ENCODE assay signal across 8 mouse cellular contexts in genomic region chr19:4927904-4928531, GRCm38 (mm10). TPM values are rescaled to one million over a fixed set of nuclear protein-coding genes. Genes with fewer than 3 reads are reported as not detected.
DNase-seq lines count a peak whose midpoint lies in the region; ATAC-seq and TF ChIP-seq lines count a peak whose summit lies in the region.

Dpp3 (minus strand) TSS chr19:4928287.

- no peak for TF ChIP-seq CTCF in kidney, postnatal 0 days (IDR thresholded peaks at IDR 0.05; ENCODE audit: low read depth)

- peaks cover 23% of the 10 kb centered on the region for H3K36me3 ChIP-seq in heart, embryonic 12.5 days
- peaks cover 16% of the 10 kb centered on the region for H3K36me3 ChIP-seq in kidney, postnatal 0 days (ENCODE audit: insufficient read depth, low read length)
- H3K36me3 ChIP-seq in liver, embryonic 11.5 days (ENCODE audit: control insufficient read depth, insufficient read depth, low read length): peaks cover 18% of the 10 kb centered on the region
- peaks cover 13% of the 10 kb centered on the region for H3K36me3 ChIP-seq in stomach, embryonic 14.5 days (ENCODE audit: control insufficient read depth, insufficient read depth, low read length)

- H3K4me3 ChIP-seq in heart, embryonic 12.5 days: peak within 1 kb of the TSS; percentile 70
- H3K4me3 ChIP-seq in kidney, postnatal 0 days (replicated peaks; ENCODE audit: low read depth, low read length): peak within 1 kb of the TSS; percentile 61
- peak within 1 kb of the TSS; percentile 71 for H3K4me3 ChIP-seq in liver, embryonic 11.5 days (ENCODE audit: low read depth, low read length)
- H3K4me3 ChIP-seq in stomach, embryonic 14.5 days (ENCODE audit: low read depth, low read length): peak within 1 kb of the TSS; percentile 59

- peaks cover 9% of the 10 kb centered on the region; the same call in 1 of the 2 replicates for H3K27me3 ChIP-seq in heart, embryonic 12.5 days (replicated peaks)
- H3K27me3 ChIP-seq in kidney, postnatal 0 days (ENCODE audit: insufficient read depth, low read length): no peaks in the 10 kb centered on the region
- no peaks in the 10 kb centered on the region for H3K27me3 ChIP-seq in liver, embryonic 11.5 days (replicated peaks; ENCODE audit: control insufficient read depth, insufficient read depth, low read length)
- no peaks in the 10 kb centered on the region for H3K27me3 ChIP-seq in stomach, embryonic 14.5 days (ENCODE audit: control insufficient read depth, insufficient read depth, low read length)

- no peaks in the 10 kb centered on the region for H3K9me3 ChIP-seq in heart, embryonic 12.5 days (replicated peaks)
- H3K9me3 ChIP-seq in kidney, postnatal 0 days (replicated peaks; ENCODE audit: low read length): no peaks in the 10 kb centered on the region
- no peaks in the 10 kb centered on the region for H3K9me3 ChIP-seq in liver, embryonic 11.5 days (ENCODE audit: control insufficient read depth, low read length)
- no peaks in the 10 kb centered on the region for H3K9me3 ChIP-seq in stomach, embryonic 14.5 days (ENCODE audit: control insufficient read depth, low read depth, low read length)

- peak within 1 kb of the TSS; percentile 12; the same call in 1 of the 2 replicates for H3K27ac ChIP-seq in heart, embryonic 12.5 days (ENCODE audit: poor library complexity, severe bottlenecking)
- peak within 1 kb of the TSS; percentile 78 for H3K27ac ChIP-seq in kidney, postnatal 0 days
- H3K27ac ChIP-seq in liver, embryonic 11.5 days (ENCODE audit: low read depth, low read length): 0 out of 2 replicates have a peak within 1 kb of the TSS, but pooled peaks have one; percentile 29
- peak within 1 kb of the TSS; percentile 82 for H3K27ac ChIP-seq in stomach, embryonic 14.5 days (ENCODE audit: low read length)

- H3K4me2 ChIP-seq in heart, embryonic 12.5 days: peak within 1 kb of the TSS; percentile 71
- H3K4me2 ChIP-seq in kidney, postnatal 0 days (ENCODE audit: low read length): peak within 1 kb of the TSS; percentile 68
- H3K4me2 ChIP-seq in liver, embryonic 11.5 days: peak within 1 kb of the TSS; percentile 81
- H3K4me2 ChIP-seq in stomach, embryonic 14.5 days (replicated peaks; ENCODE audit: low read depth, low read length): peak within 1 kb of the TSS; percentile 80

- H3K4me1 ChIP-seq in heart, embryonic 12.5 days (replicated peaks): peaks cover 17% of the 10 kb centered on the region
- peaks cover 9% of the 10 kb centered on the region for H3K4me1 ChIP-seq in kidney, postnatal 0 days (replicated peaks; ENCODE audit: insufficient read depth, low read length)
- H3K4me1 ChIP-seq in liver, embryonic 11.5 days (replicated peaks; ENCODE audit: control insufficient read depth, insufficient read depth, low read length): peaks cover 12% of the 10 kb centered on the region
- H3K4me1 ChIP-seq in stomach, embryonic 14.5 days (ENCODE audit: control insufficient read depth, insufficient read depth, low read length): peaks cover 16% of the 10 kb centered on the region

- H3K9ac ChIP-seq in heart, embryonic 12.5 days: peak within 1 kb of the TSS; percentile 75
- peak within 1 kb of the TSS; percentile 58; the same call in 1 of the 2 replicates for H3K9ac ChIP-seq in kidney, postnatal 0 days (ENCODE audit: low read depth, low read length)
- H3K9ac ChIP-seq in liver, embryonic 11.5 days (ENCODE audit: low read depth, low read length): peak within 1 kb of the TSS; percentile 57
- H3K9ac ChIP-seq in stomach, embryonic 14.5 days (replicated peaks; ENCODE audit: low read depth, low read length): peak within 1 kb of the TSS; percentile 53

- peak; percentile 99 for ATAC-seq in erythroid progenitor cell, adult 5-6 weeks (replicated peaks; ENCODE audit: low FRiP score, poor library complexity, severe bottlenecking)
- ATAC-seq in heart, embryonic 12.5 days (ENCODE audit: insufficient number of reproducible peaks, low FRiP score): peak; percentile 98
- peak; percentile 97 for ATAC-seq in kidney, postnatal 0 days (replicated peaks; ENCODE audit: low FRiP score, low read depth)
- ATAC-seq in liver, embryonic 11.5 days (replicated peaks; ENCODE audit: low FRiP score): peak; percentile 99
- ATAC-seq in stomach, embryonic 14.5 days (ENCODE audit: insufficient number of reproducible peaks, insufficient read depth, low FRiP score, low read depth): peak; percentile 99

- WGBS in heart, embryonic 12.5 days: 1% methylated on average over 32 of the region's 32 CpGs
- WGBS in kidney, postnatal 0 days: under 1% methylated on average over 32 of the region's 32 CpGs
- under 1% methylated on average over 32 of the region's 32 CpGs for WGBS in liver, embryonic 11.5 days
- WGBS in stomach, embryonic 14.5 days: under 1% methylated on average over 32 of the region's 32 CpGs

- peak; percentile 96 for DNase-seq in CD4-positive helper T cell, adult 2 months (ENCODE audit: low read depth, low spot score)
- DNase-seq in brain, embryonic 18.5 days (ENCODE audit: low read depth, low spot score): peak; percentile 93
- DNase-seq in kidney, postnatal 0 days (ENCODE audit: low spot score): peak; percentile 100
- peak; percentile 99 for DNase-seq in liver, embryonic 11.5 days (ENCODE audit: low spot score)
- DNase-seq in naive thymus-derived CD4-positive, alpha-beta T cell, adult 2 months (ENCODE audit: low read depth): peak; percentile 96

RNA-seq across cellular contexts. Expression of gene Dpp3, which starts in this region (rescaled TPM):
- total RNA-seq in erythroid progenitor cell, adult 5-6 weeks (2015; ENCODE audit: low replicate concordance): 9.0 and 13.0 TPM in 2 replicates
- 9.1 and 15.7 TPM in 2 replicates for total RNA-seq in erythroid progenitor cell, adult 5-6 weeks (2017; ENCODE audit: low replicate concordance)
- polyA plus RNA-seq in heart, embryonic 12.5 days (2016; fragmentation: Nextera tagmentation; extraction: Ambion mirVana): 108 and 110 TPM in 2 replicates
- 61.7 and 69.2 TPM in 2 replicates for polyA plus RNA-seq in kidney, postnatal 0 days (2015; fragmentation: Nextera tagmentation; extraction: Ambion mirVana)
- 114 and 131 TPM in 2 replicates for polyA plus RNA-seq in liver, embryonic 11.5 days (2014; fragmentation: Nextera tagmentation; extraction: Ambion mirVana)
- polyA plus RNA-seq in stomach, embryonic 14.5 days (2014; fragmentation: Nextera tagmentation; extraction: Ambion mirVana): 90.1 and 93.8 TPM in 2 replicates

Comparison
In these comparisons a context has a peak if more than half of its experiments do, and no peak if none do; other contexts are left out.
1. Peak in every context shown above with its lines: DNase-seq, ATAC-seq, H3K4me3 ChIP-seq and H3K27ac ChIP-seq.
2. H3K27ac ChIP-seq: peak in every context shown above with its lines; median percentile 82 in stomach, embryonic 14.5 days; 78 in kidney, postnatal 0 days; 29 in liver, embryonic 11.5 days; 12 in heart, embryonic 12.5 days.